Mouse (Mus musculus) forebrain, postnatal 0 days (tissue): Measurements from ENCODE around the gene Pla2g6. TPM values are rescaled to one million over a fixed set of nuclear protein-coding genes. Genes with fewer than 3 reads are reported as not detected.

ENCODE experiments used
- ATAC-seq: fragments of 200-750 bp; cut with Nextera tagmentation; 2 replicates; pipeline ENCODE4 v1.8.0; 2017; ENCODE audit warnings: mild to moderate bottlenecking, moderate library complexity
- DNase-seq: peaks from one replicate; pipeline ENCODE4 v3.0.0-alpha.2; 2015
- H3K27ac ChIP-seq: fragments of 300-500 bp; sonication (generic); 2 replicates; pipeline ENCODE4 v1.5.1; 2014; ENCODE audit warnings: low read depth, mild to moderate bottlenecking, antibody characterized with exemption, low read length, moderate library complexity, mixed read lengths
- H3K27me3 ChIP-seq: fragments of 300-500 bp; sonication (generic); 2 replicates; pipeline ENCODE4 v1.6.1; 2014; ENCODE audit warnings: mild to moderate bottlenecking, low read length, mixed read lengths; ENCODE audit not compliant: insufficient read depth
- H3K36me3 ChIP-seq: fragments of 300-500 bp; sonication (generic); 2 replicates; pipeline ENCODE4 v1.6.1; 2014; ENCODE audit warnings: mild to moderate bottlenecking, moderate library complexity; ENCODE audit not compliant: insufficient read depth
- H3K4me1 ChIP-seq: fragments of 300-500 bp; sonication (generic); 2 replicates; pipeline ENCODE4 v1.6.1; 2014; ENCODE audit warnings: antibody characterized with exemption; ENCODE audit not compliant: insufficient read depth
- H3K4me2 ChIP-seq: fragments of 300-500 bp; sonication (generic); 2 replicates; pipeline ENCODE4 v1.6.1; 2014; ENCODE audit warnings: low read depth, mild to moderate bottlenecking, moderate library complexity
- H3K4me3 ChIP-seq: fragments of 300-500 bp; sonication (generic); 2 replicates; pipeline ENCODE4 v1.5.1; 2014; ENCODE audit warnings: low read depth, low read length, mixed read lengths
- H3K9ac ChIP-seq: fragments of 300-500 bp; sonication (generic); 2 replicates; pipeline ENCODE4 v1.6.1; 2014; ENCODE audit warnings: mild to moderate bottlenecking
- H3K9me3 ChIP-seq: fragments of 300-500 bp; sonication (generic); 2 replicates; pipeline ENCODE4 v1.6.1; 2016; ENCODE audit warnings: low read length
- CTCF ChIP-seq: sonication (generic); IDR thresholded peaks from 2 replicates; pipeline ENCODE4 v1.5.1; 2016; ENCODE audit warnings: antibody characterized with exemption, control low read depth, low read depth
- WGBS: fragments of 180-500 bp; shearing (Covaris S2); extraction: QIAGEN DNeasy Blood & Tissue Kit; methylation state at CpG from one replicate; pipeline ENCODE4 v1.1.7; 2014; 5-methylcytosine and 5-hydroxymethylcytosine counted together
- polyA plus RNA-seq: library from polyadenylated mRNA; unstranded; fragments of >200 nt; fragmentation: Nextera tagmentation; extraction: Ambion mirVana; gene quantifications from 2 replicates; pipeline ENCODE4 v1.2.1, GENCODE M21; 2015
- total RNA-seq: library from RNA; depleted of rRNA; stranded (reverse); fragments of >200 nt; gene quantifications from 2 replicates; pipeline ENCODE4 v1.2.3, GENCODE M21; 2014; rRNA removed

Gene Pla2g6
- total RNA-seq (19.5 and 31.1 TPM in 2 replicates), polyA plus RNA-seq (10.7 and 15.2 TPM in 2 replicates)

- H3K9me3 ChIP-seq, result no peaks in the 10 kb centered on the region
- WGBS, result 3% methylated on average over 46 of the region's 46 CpGs
- peak within 1 kb of the TSS; percentile 56 for H3K4me3 ChIP-seq
- peak within 1 kb of the TSS; percentile 85 for H3K4me2 ChIP-seq
- ATAC-seq, result peak; percentile 97
- H3K27ac ChIP-seq, result peak within 1 kb of the TSS; percentile 93
- peak within 1 kb of the TSS; percentile 72 for H3K9ac ChIP-seq
- 0 out of 2 replicates have a peak, but pooled peaks have one; percentile 12 for TF ChIP-seq CTCF
- no peaks in the 10 kb centered on the region for H3K36me3 ChIP-seq
- peak; percentile 97 for DNase-seq
- no peaks in the 10 kb centered on the region for H3K27me3 ChIP-seq
- peaks cover 13% of the 10 kb centered on the region; the same call in 1 of the 2 replicates for H3K4me1 ChIP-seq
These were observed at the start of gene Pla2g6 for GRCm38 (mm10) chr15:79328058-79328938. TSS of gene Pla2g6 (minus strand) at chr15:79328390.

GRCm38 (mm10) chr15:79377681-79378080, 49.5 kb upstream of the Pla2g6 start:
- 82% methylated on average over 6 of the region's 6 CpGs for WGBS
- peaks cover 13% of the 10 kb centered on the region; the same call in 1 of the 2 replicates for H3K4me1 ChIP-seq
- no peak overlapping the region for H3K9ac ChIP-seq
- ATAC-seq (peak; percentile 64), DNase-seq (peak; percentile 30)
- H3K4me2 ChIP-seq, result no peak overlapping the region
- H3K9me3 ChIP-seq, result no peaks in the 10 kb centered on the region
- H3K27me3 ChIP-seq, result no peaks in the 10 kb centered on the region
- TF ChIP-seq CTCF, result peak; percentile 47
- peaks cover 45% of the 10 kb centered on the region for H3K36me3 ChIP-seq
- no peak overlapping the region for H3K4me3 ChIP-seq
- no peak overlapping the region for H3K27ac ChIP-seq

- WGBS, result 53% methylated on average over 3 of the region's 3 CpGs
- TF ChIP-seq CTCF, result no peak
- Histone ChIP-seq H3K4me1 (no peaks in the 10 kb centered on the region), H3K4me3 (no peak overlapping the region), H3K27ac (no peak overlapping the region), H3K9ac (no peak overlapping the region), H3K4me2 (no peak overlapping the region), H3K36me3 (peaks cover 63% of the 10 kb centered on the region), H3K27me3 (no peaks in the 10 kb centered on the region), H3K9me3 (no peaks in the 10 kb centered on the region)
- DNase-seq (no peak), ATAC-seq (no peak)
These were observed 46.6 kb upstream of the Pla2g6 start for GRCm38 (mm10) chr15:79374760-79375159.

GRCm38 (mm10) chr15:79370281-79370843, 42.2 kb upstream of the Pla2g6 start:
- H3K27ac ChIP-seq, result no peak overlapping the region
- 89% methylated on average over 7 of the region's 7 CpGs for WGBS
- peaks cover 70% of the 10 kb centered on the region for H3K36me3 ChIP-seq
- TF ChIP-seq CTCF, result no peak
- H3K4me2 ChIP-seq, result no peak overlapping the region
- no peak overlapping the region for H3K4me3 ChIP-seq
- no peak overlapping the region for H3K9ac ChIP-seq
- ATAC-seq (no peak), DNase-seq (no peak)
- H3K9me3 ChIP-seq, result no peaks in the 10 kb centered on the region
- H3K27me3 ChIP-seq, result no peaks in the 10 kb centered on the region
- H3K4me1 ChIP-seq, result no peaks in the 10 kb centered on the region

- no peak overlapping the region for H3K27ac ChIP-seq
- no peak for DNase-seq
- no peak for TF ChIP-seq CTCF
- ATAC-seq, result no peak
- no peak overlapping the region for H3K4me3 ChIP-seq
- no peaks in the 10 kb centered on the region for H3K4me1 ChIP-seq
- H3K9ac ChIP-seq, result no peak overlapping the region
- WGBS, result 79% methylated on average over 15 of the region's 15 CpGs
- H3K27me3 ChIP-seq, result no peaks in the 10 kb centered on the region
- H3K36me3 ChIP-seq, result peaks cover 74% of the 10 kb centered on the region
- H3K4me2 ChIP-seq, result no peak overlapping the region
- H3K9me3 ChIP-seq, result no peaks in the 10 kb centered on the region
These were observed 41.5 kb upstream of the Pla2g6 start for GRCm38 (mm10) chr15:79369452-79370280.

GRCm38 (mm10) chr15:79368861-79369440, 40.8 kb upstream of the Pla2g6 start:
- no peak for DNase-seq
- no peak for ATAC-seq
- no peak overlapping the region for H3K4me3 ChIP-seq
- no peaks in the 10 kb centered on the region for H3K9me3 ChIP-seq
- H3K4me1 ChIP-seq, result no peaks in the 10 kb centered on the region
- no peak overlapping the region for H3K4me2 ChIP-seq
- H3K36me3 ChIP-seq, result peaks cover 76% of the 10 kb centered on the region
- no peak for TF ChIP-seq CTCF
- 86% methylated on average over 8 of the region's 8 CpGs for WGBS
- H3K27ac ChIP-seq, result no peak overlapping the region
- no peaks in the 10 kb centered on the region for H3K27me3 ChIP-seq
- H3K9ac ChIP-seq, result no peak overlapping the region
